Mouse (Mus musculus) naive thymus-derived CD4-positive, alpha-beta T cell, adult 2 months (primary cell): ENCODE data around the gene Col17a1.

Source experiments
- DNase-seq: peaks from one replicate; pipeline ENCODE4 v3.0.0-alpha.2; 2011; ENCODE audit warnings: low read depth

Gene Col17a1

GRCm38 (mm10) chr19:47691994-47692393 lies at the start of gene Col17a1:
Gene Col17a1 (minus strand): TSS chr19:47692094.
- DNase-seq, result no peak

GRCm38 (mm10) chr19:47731931-47732330 lies 40.0 kb upstream of the Col17a1 start:
- DNase-seq, result no peak

- peak; percentile 98 for DNase-seq
Observed at GRCm38 (mm10) chr19:47731071-47731881, 39.4 kb upstream of the Col17a1 start, which contains the start of gene Sfr1. Gene Sfr1 (plus strand): TSS chr19:47731682.

DNA sequence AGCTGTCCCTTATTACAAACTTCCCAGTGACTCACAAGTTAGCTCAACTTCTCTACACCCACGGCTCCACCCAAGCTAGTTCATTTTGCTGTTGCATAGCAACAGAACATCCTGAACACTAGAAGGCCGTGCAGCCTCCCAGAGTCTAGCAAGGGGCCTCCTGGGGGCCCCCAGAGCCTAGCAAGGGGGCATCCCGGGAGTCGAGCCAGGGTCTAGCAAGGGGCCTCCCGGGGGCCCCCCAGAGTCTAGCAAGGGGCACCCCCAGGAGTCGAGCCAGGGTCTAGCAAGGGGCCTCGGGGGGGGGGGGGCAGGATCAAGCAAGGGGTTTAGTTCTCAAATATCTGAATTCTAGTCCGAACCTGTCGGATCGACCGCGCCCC lies 38.8 kb upstream of the Col17a1 start:
- DNase-seq, result peak; percentile 85

DNA sequence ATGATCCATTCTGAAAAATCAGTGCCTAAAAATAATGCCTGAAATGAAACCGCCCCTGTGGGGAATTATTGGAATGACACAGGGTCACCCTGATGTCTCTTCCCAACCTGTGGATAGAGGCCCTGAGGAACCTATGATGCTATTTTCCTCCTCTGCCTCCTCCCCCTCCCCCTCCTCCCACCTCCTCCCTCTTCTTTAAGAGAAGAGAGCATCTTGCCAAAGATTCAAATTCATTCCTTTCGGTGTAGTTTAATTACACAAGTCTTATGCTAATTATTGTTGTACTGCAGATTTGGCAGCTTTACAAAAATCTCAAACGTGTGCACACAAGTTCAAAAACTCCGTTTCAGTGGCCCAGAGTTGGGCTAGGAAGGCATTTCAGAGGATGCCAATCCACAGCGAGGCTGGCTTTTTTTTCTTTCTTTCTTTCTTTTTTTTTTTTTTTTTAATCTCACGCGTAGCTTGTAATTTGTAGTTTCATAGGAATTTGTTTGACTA lies 33.8 kb upstream of the Col17a1 start:
- no peak for DNase-seq

- DNase-seq, result no peak
Observed at GRCm38 (mm10) chr19:47724903-47725302, 33.0 kb upstream of the Col17a1 start.

DNA sequence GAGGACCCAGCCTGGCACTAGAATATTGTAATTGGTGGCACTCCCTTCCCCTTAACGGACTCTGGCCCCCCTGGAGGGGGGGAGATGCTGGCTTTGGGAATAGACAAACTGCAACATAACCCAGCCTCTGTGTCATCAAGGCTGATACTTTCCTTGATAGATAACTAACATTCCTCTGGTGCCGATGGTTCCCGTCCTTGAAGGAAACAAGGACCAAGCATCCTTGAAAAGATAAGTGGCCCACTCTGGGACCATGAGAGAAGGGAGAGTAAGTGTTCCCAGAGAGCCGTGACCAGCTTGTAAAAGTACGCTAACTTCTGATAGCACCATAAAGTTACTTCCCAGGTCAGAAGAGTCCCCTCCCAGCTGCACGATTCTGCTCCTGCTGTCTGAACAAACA lies 30.6 kb upstream of the Col17a1 start:
- no peak for DNase-seq

- no peak for DNase-seq
Observed at GRCm38 (mm10) chr19:47719147-47719546, 27.3 kb upstream of the Col17a1 start.

DNA sequence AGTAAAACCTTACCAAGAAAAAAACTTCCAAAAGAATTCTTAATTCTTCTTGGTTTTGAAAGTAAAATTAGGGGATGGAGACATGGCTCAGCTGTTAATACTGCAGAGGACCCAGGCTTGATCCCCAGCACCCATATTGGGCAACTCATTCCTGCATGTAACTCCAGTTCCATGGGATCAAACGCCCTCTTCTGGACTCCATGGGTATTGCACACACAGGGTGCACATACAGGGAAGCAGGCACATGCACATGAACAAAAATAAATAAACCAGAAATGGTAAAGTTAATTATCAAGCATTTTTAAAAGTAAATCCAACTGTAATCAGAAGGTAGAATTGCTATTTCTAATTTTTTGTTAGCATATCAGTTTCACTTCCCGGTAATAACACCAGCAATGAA lies 24.2 kb upstream of the Col17a1 start:
- DNase-seq, result no peak

DNA sequence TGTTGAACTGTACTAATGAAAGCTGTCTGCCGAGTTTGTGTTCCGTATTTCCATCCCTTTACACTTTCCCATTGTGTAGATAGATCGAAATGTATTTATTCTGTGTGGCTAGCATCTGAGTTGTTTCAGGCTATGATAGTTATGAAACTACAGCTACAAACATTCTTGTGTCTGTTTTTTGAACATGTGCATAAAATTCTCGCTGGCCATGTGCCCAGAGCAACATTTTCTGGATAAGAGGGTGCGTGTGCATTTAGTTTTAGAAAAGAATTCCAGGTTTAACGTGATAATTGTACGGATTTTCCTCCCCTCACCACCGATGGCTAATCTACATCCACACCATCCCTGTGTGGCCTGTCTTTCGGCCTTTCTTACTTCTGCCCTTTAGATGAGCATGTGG lies 21.6 kb upstream of the Col17a1 start:
- DNase-seq, result no peak

DNA sequence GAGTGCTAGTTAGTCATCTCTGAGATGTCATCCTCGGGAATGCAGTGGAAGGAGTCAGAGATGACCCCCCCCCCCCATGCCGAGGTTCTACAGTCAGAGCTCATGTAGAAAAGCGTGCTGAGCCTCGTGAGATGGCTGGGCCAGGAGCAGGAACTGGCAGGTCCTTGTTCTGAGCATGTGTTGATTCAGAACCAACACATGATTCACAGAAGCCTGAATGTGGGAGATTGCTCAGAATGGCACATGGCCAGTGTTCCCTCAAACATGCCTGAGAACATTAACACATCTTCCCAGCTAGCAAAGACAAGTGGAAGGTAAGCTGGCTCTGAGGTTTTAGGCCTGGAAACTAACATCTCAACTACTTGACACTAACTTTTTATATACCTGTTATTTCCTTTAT lies 18.5 kb upstream of the Col17a1 start:
- DNase-seq, result no peak

DNA sequence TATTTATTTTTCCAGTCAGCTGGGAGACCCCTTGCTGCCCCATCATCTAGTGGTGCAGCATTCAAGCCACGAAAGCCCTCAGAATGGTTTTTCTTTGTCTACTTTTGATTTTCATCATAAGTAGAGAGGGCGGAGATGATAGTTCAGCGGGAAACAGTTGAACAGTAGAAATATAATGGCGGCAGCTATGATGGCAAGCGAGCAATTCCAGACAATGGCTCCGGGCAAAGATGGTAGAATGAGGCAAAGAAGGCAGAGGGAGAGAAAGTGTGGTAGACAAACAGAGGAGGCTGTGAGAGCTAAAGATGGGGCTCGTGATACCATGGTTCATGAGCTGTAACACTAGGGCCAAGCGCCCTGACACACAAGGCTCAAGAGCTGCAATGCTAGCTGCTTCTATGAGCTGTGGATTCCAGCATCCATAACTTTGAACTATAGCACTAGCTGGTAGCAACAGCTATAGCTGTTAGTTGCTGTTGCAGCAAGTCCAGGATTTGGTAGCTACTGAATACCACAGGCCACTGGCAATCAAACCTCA lies 13.9 kb upstream of the Col17a1 start:
- DNase-seq, result no peak

DNA sequence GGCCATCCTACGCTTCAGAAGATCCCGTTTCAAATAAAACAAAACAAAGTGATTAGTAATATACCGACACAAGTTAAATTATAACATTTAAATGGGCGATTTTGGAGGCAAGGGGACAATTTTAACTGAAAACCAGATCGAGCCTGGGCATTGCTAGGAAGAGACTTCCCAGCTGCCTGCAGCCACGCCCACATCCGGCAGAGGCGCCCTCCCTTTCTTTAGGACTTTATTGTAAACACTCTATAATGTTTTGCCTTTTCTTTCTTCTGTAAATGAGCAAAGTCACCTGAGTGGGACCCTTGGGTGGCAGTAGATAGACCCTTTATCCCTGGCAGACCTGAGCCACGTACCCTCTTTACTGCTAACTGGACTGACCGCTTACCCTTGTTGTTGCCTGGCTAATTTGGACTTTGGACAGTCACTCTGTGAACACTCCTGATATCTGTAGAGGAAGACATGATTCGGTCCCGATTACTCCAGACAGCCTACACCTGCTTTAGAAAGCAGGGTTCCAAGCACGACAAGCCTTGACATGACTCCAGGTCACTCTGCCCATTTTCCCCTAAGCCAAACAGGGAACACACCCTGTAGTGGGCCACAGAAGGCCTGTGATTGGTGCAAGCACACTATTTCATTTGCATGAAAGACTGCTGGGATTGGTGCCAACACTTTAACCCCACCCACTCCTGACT lies 13.3 kb upstream of the Col17a1 start:
- no peak for DNase-seq

DNA sequence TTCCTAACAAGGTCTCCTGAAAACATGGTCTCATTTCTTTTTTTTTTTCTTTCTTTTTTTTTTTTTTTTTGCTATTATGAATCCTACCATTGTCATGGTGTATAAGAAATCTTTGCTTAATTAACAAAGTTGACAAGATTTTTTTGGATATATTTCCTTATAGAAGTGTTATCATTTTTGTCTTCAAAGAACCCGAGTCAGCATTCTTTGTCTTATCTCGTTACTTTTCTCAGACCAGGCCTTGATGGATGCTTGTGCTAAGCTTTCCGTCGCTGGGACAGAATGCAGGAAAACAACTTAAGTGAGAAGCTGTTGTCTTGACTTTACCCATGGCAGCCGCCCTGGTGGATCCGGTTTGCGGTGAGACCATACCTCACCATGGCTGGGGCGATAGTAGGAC lies 8.6 kb upstream of the Col17a1 start:
- no peak for DNase-seq

- no peak for DNase-seq
Observed at GRCm38 (mm10) chr19:47699743-47700142, 7.8 kb upstream of the Col17a1 start.

- no peak for DNase-seq
Observed at GRCm38 (mm10) chr19:47698266-47698665, 6.4 kb upstream of the Col17a1 start.

GRCm38 (mm10) chr19:47697067-47697466 lies 5.2 kb upstream of the Col17a1 start:
- DNase-seq, result no peak

GRCm38 (mm10) chr19:47696411-47696810 lies 4.5 kb upstream of the Col17a1 start:
- no peak for DNase-seq

GRCm38 (mm10) chr19:47695725-47696124 lies 3.8 kb upstream of the Col17a1 start:
- DNase-seq, result no peak

DNA sequence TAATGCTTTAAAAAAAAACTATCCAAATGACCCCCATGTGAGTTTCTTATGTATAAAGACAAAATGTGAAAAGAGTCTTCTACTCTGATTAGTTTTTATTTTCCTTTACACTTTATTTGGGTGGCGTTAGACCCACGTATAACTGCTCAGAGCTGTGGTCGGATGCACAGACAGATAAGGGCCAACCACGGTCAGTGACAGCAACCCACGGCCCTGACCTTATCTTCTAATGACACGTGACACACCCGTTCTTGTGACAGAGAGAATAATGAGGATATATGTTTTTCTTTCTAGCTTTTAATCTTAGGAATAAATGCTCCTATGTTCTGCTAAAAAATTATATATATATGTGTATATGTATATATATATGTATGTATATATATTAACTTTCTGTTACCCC lies 2.3 kb downstream of the Col17a1 start:
- DNase-seq, result no peak

- no peak for DNase-seq
Observed at GRCm38 (mm10) chr19:47678675-47679074, 13.2 kb downstream of the Col17a1 start.

DNA sequence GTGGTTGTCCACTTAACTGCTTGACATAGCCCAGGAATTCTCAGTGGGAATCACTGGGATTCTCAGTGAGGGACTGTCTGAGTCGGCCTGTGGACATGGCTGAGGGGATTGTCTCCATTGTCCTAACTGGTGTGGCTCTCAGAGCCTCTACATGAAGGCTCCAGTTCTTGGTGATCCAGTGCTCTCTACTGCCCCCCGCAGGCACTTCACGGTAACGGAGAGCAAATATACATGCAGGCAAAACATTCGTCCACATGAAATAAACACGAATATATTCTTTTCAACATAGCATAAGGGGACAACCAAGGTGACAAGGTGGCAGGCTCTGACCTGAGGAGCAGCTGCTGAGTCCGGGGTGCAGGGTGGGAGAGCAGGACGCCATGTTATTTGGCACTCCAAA lies 17.5 kb downstream of the Col17a1 start:
- DNase-seq, result peak; percentile 46

DNA sequence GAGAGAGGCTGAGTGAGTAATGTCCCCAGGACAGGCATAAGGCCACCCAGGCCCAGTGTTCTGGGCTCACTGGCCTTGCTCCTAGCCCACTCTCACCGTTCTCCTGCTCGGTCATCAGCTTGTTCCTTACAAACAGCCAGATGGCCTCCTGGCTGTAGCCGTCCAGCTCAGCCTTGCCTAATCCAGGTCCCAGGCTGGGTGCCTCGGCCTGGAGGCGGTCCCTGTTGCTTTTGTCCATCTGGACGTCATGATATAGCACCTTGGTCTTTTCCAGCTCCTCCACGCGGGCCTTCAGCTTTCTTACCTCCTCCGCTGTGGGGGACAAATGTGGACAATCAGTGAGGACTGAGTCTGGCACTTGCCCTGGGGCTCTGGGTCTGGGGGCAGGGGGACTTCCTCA lies 23.5 kb downstream of the Col17a1 start:
- DNase-seq, result no peak
